Mouse (Mus musculus) CH12.LX (cell line): Measurements from ENCODE around the gene Arhgef10l. TPM values are rescaled to one million over a fixed set of nuclear protein-coding genes. Genes with fewer than 3 reads are reported as not detected.

ENCODE experiments used
- DNase-seq: peaks from one replicate; pipeline ENCODE4 v3.0.0-alpha.2; 2013; ENCODE audit errors: extremely low read depth
- H3K27ac ChIP-seq: 2 replicates; pipeline ENCODE4 v1.5.1; 2012; ENCODE audit warnings: low read depth, mild to moderate bottlenecking, control low read depth, moderate library complexity; ENCODE audit not compliant: insufficient read depth
- H3K27me3 ChIP-seq: replicated peaks from 2 replicates; pipeline ENCODE3; 2012; ENCODE audit warnings: inconsistent platforms
- H3K36me3 ChIP-seq, 2 experiments: replicated peaks in 1 of 2; 2 replicates each; pipeline versions ENCODE3 to v1.6.1; 2012; ENCODE audit warnings: inconsistent platforms in 1 of 2, low read length in 1 of 2, mild to moderate bottlenecking in 1 of 2, mixed read lengths in 1 of 2, moderate library complexity in 1 of 2; ENCODE audit not compliant: control insufficient read depth in 1 of 2, insufficient read depth in 1 of 2
- H3K4me1 ChIP-seq, 2 experiments: 2 replicates each; pipeline ENCODE4 v1.6.1; 2012; ENCODE audit warnings: inconsistent platforms in 1 of 2, moderate library complexity in 1 of 2; ENCODE audit not compliant: insufficient read depth in 2 of 2, control insufficient read depth in 1 of 2
- H3K4me2 ChIP-seq: 2 replicates; pipeline ENCODE4 v1.6.1; 2012; ENCODE audit warnings: low read depth, mild to moderate bottlenecking, control low read depth; ENCODE audit not compliant: poor library complexity, insufficient read depth, severe bottlenecking
- H3K4me3 ChIP-seq, 3 experiments: fragments of 150-350 bp in 1 of 3; sonication (generic) in 1 of 3; replicated peaks in 1 of 3; 2 replicates each; pipeline versions ENCODE3 to v1.5.1; 2011 to 2012; ENCODE audit warnings: low read depth in 2 of 3, low read length in 2 of 3, mild to moderate bottlenecking in 2 of 3, moderate library complexity in 2 of 3, control low read depth in 1 of 3, improper control_type of control experiment in 1 of 3, inconsistent platforms in 1 of 3, mixed read lengths in 1 of 3; ENCODE audit not compliant: poor library complexity in 1 of 3
- H3K79me2 ChIP-seq: replicated peaks from 2 replicates; pipeline ENCODE4 v1.6.1; 2012; ENCODE audit warnings: mild to moderate bottlenecking, moderate library complexity; ENCODE audit not compliant: control insufficient read depth, poor library complexity, insufficient read depth, severe bottlenecking; ENCODE audit errors: extremely low read depth
- H3K9ac ChIP-seq: 2 replicates; pipeline ENCODE4 v1.6.1; 2012; ENCODE audit warnings: low read depth, mild to moderate bottlenecking, control low read depth, moderate library complexity; ENCODE audit not compliant: insufficient read depth
- H3K9me3 ChIP-seq: replicated peaks from 2 replicates; pipeline ENCODE3; 2012; ENCODE audit warnings: low read length, inconsistent platforms, mixed read lengths
- CTCF ChIP-seq, 2 experiments: IDR thresholded peaks in 1 of 2; conservative IDR thresholded peaks in 1 of 2; 2 replicates each; pipeline ENCODE4 v1.5.1; 2011 to 2012; ENCODE audit warnings: low read depth in 2 of 2, low read length in 2 of 2, improper control_type of control experiment in 1 of 2, inconsistent platforms in 1 of 2, mild to moderate bottlenecking in 1 of 2, moderate library complexity in 1 of 2
- E2F4 ChIP-seq: IDR thresholded peaks from 2 replicates; pipeline ENCODE4 v1.6.1; 2011; ENCODE audit warnings: low read depth, low read length, improper control_type of control experiment; ENCODE audit not compliant: insufficient replicate concordance
- ELF1 ChIP-seq: IDR thresholded peaks from 2 replicates; pipeline ENCODE4 v1.6.1; 2014; ENCODE audit warnings: low read depth, mild to moderate bottlenecking, inconsistent platforms, low read length, improper control_type of control experiment
- ETS1 ChIP-seq: conservative IDR thresholded peaks from 2 replicates; pipeline ENCODE4 v1.6.1; 2012; ENCODE audit warnings: low read depth, mild to moderate bottlenecking, inconsistent platforms, low read length, improper control_type of control experiment, moderate library complexity
- HCFC1 ChIP-seq: IDR thresholded peaks from 2 replicates; pipeline ENCODE4 v1.6.1; 2012; ENCODE audit warnings: low read depth, mild to moderate bottlenecking, inconsistent platforms, low read length, improper control_type of control experiment
- IRF4 ChIP-seq: IDR thresholded peaks from 2 replicates; pipeline ENCODE4 v1.6.1; 2014; ENCODE audit warnings: low read depth, mild to moderate bottlenecking, inconsistent platforms, low read length, improper control_type of control experiment
- JUN ChIP-seq: IDR thresholded peaks from 2 replicates; pipeline ENCODE4 v1.6.1; 2011; ENCODE audit warnings: low read depth, mild to moderate bottlenecking, low read length, improper control_type of control experiment, moderate library complexity; ENCODE audit not compliant: insufficient read depth
- JUND ChIP-seq: conservative IDR thresholded peaks from 2 replicates; pipeline ENCODE4 v1.6.1; 2011; ENCODE audit warnings: low read depth, low read length, improper control_type of control experiment
- KAT2A ChIP-seq: IDR thresholded peaks from 2 replicates; pipeline ENCODE4 v1.6.1; 2012; ENCODE audit warnings: low read length, improper control_type of control experiment, inconsistent platforms; ENCODE audit not compliant: insufficient replicate concordance
- MAFK ChIP-seq: IDR thresholded peaks from 2 replicates; pipeline ENCODE4 v1.6.1; 2011; ENCODE audit warnings: low read length, improper control_type of control experiment; ENCODE audit not compliant: insufficient replicate concordance
- MAX ChIP-seq: IDR thresholded peaks from 2 replicates; pipeline ENCODE4 v1.6.1; 2011; ENCODE audit warnings: low read length, improper control_type of control experiment
- MAZ ChIP-seq: IDR thresholded peaks from 2 replicates; pipeline ENCODE4 v1.6.1; 2012; ENCODE audit warnings: low read depth, mild to moderate bottlenecking, inconsistent platforms, low read length, improper control_type of control experiment, moderate library complexity
- MEF2A ChIP-seq: IDR thresholded peaks from 2 replicates; pipeline ENCODE4 v1.6.1; 2014; ENCODE audit warnings: low read depth, mild to moderate bottlenecking, inconsistent platforms, low read length, improper control_type of control experiment, borderline replicate concordance
- MYC ChIP-seq: IDR thresholded peaks from 2 replicates; pipeline ENCODE4 v1.6.1; 2011; ENCODE audit warnings: low read depth, mild to moderate bottlenecking, improper control_type of control experiment, low read length
- NRF1 ChIP-seq: IDR thresholded peaks from 2 replicates; pipeline ENCODE4 v1.6.1; 2014; ENCODE audit warnings: low read depth, mild to moderate bottlenecking, inconsistent platforms, low read length, improper control_type of control experiment, moderate library complexity
- PAX5 ChIP-seq: IDR thresholded peaks from 2 replicates; pipeline ENCODE4 v1.6.1; 2012; ENCODE audit warnings: low read length, inconsistent platforms, mixed read lengths
- POLR2A ChIP-seq: IDR thresholded peaks from 2 replicates; pipeline ENCODE4 v1.6.1; 2011; ENCODE audit warnings: low read depth, mild to moderate bottlenecking, improper control_type of control experiment, low read length
- RAD21 ChIP-seq: IDR thresholded peaks from 2 replicates; pipeline ENCODE4 v1.6.1; 2011; ENCODE audit warnings: low read depth, mild to moderate bottlenecking, low read length, improper control_type of control experiment, moderate library complexity
- RCOR1 ChIP-seq: conservative IDR thresholded peaks from 2 replicates; pipeline ENCODE4 v1.6.1; 2012; ENCODE audit warnings: low read depth, mild to moderate bottlenecking, inconsistent platforms, low read length, improper control_type of control experiment
- SMC3 ChIP-seq: IDR thresholded peaks from 2 replicates; pipeline ENCODE4 v1.6.1; 2011; ENCODE audit warnings: low read depth, low read length, improper control_type of control experiment
- TCF12 ChIP-seq: IDR thresholded peaks from 2 replicates; pipeline ENCODE4 v1.6.1; 2014; ENCODE audit warnings: low read depth, mild to moderate bottlenecking, inconsistent platforms, low read length, improper control_type of control experiment
- UBTF ChIP-seq: IDR thresholded peaks from 2 replicates; pipeline ENCODE4 v1.6.1; 2012; ENCODE audit warnings: low read depth, mild to moderate bottlenecking, inconsistent platforms, low read length, improper control_type of control experiment, moderate library complexity
- ZKSCAN1 ChIP-seq: IDR thresholded peaks from 2 replicates; pipeline ENCODE4 v1.6.1; 2012; ENCODE audit warnings: low read depth, inconsistent platforms, low read length, improper control_type of control experiment, borderline replicate concordance
- dilution Hi-C: fragments of 300-500 bp; cut with MboI; formaldehyde crosslinking; loops from 2 replicates; pipeline ENCODE4 v1.14.3; 2020; ENCODE audit warnings: low sequenced_read_pairs; ENCODE audit not compliant: extremely low pct_unique_long_range_greater_than_20kb, extremely low pct_ligation_motif_present
- in situ Hi-C: fragments of 300-500 bp; cut with MboI; formaldehyde crosslinking; loops from 3 replicates; pipeline ENCODE4 v1.14.3; 2019; ENCODE audit warnings: low sequenced_read_pairs, low pct_ligation_motif_present, low pct_unique_long_range_greater_than_20kb, mixed read lengths
- polyA plus RNA-seq: library from polyadenylated mRNA; unstranded; fragments of >175 nt; gene quantifications from 2 replicates; pipeline ENCODE4 v1.2.1, GENCODE M21; 2012; ENCODE audit warnings: low read depth; ENCODE audit not compliant: insufficient read length
- total RNA-seq, 2 experiments: library from RNA; depleted of rRNA; stranded (reverse); fragments of 300-350 nt in 1 of 2; fragments of >200 nt in 1 of 2; gene quantifications; 2 replicates each; pipeline ENCODE4 v1.2.3; 2012 to 2014

Gene Arhgef10l
- total and polyA plus RNA-seq, 3 experiments: 4.5 to 15.8 (median 10.2) TPM

DNA sequence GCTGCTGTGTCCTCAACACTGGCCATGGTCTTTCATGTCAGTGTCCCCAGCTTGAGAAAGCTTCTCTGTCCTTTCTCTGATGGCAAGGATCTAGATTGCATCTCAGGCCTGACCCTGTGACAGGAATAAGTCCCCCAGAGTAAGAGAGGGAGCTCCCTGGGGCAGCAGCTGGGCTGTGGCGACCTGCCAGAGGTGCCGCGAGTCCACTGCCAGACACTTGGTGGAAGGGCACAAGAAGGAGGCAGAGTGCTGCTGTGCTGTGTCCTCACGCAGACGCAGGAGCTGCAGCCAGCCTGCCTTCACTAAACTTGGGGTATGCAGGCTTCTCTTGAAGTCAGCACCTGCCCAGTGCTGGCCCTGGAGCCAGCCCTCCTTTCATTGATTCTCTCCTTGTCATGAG lies 45.5 kb upstream of the Arhgef10l start:
- H3K9ac ChIP-seq: no peak overlapping the region
- no peak overlapping the region for H3K4me3 ChIP-seq
- no peak overlapping the region for H3K4me2 ChIP-seq
- no peaks in the 10 kb centered on the region for H3K9me3 ChIP-seq
- dilution Hi-C loops (no loop called here), in situ Hi-C loops (loop anchor here (5.0 kb wide), 1 partner anchor 34 kb away; no protein-coding TSS in a partner anchor)
- H3K27ac ChIP-seq: no peak overlapping the region
- H3K27me3 ChIP-seq: no peaks in the 10 kb centered on the region
- H3K4me1 ChIP-seq: peaks cover 2 to 79% of the 10 kb centered on the region in 2 experiments; a peak in 2 of 4 replicates
- DNase-seq: no peak
- peaks cover 97 to 99% of the 10 kb centered on the region in 2 experiments for H3K36me3 ChIP-seq
- TF ChIP-seq MAX (no peak), TCF12 (no peak), MEF2A (no peak), MAZ (no peak)
- H3K79me2 ChIP-seq: peaks cover 41% of the 10 kb centered on the region

DNA sequence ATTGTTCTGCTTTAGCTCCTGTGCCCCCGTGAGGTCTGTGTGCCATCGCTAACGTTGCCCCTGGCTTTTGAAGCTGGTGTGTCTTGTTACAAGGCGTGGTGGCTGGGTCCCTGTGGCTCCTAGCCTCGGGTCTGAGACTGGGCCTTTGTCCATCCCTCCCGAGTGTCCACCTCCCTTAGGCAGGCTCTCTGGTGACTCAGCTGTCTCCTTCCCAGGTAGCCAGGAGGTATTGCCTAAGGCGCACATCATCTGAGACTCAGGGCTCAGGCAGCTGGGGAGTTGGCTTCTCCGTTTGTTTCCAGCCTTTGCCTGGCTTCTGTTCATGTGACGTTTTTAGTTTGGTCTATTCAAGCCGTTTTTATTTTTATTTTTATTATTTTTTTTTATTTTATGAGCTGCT lies 45.0 kb upstream of the Arhgef10l start:
- no peak overlapping the region for H3K4me2 ChIP-seq
- dilution Hi-C loops (no loop called here), in situ Hi-C loops (loop anchor here (5.0 kb wide), 1 partner anchor 33 kb away; no protein-coding TSS in a partner anchor)
- no peak for DNase-seq
- H3K79me2 ChIP-seq: peaks cover 47% of the 10 kb centered on the region
- no peaks in the 10 kb centered on the region for H3K27me3 ChIP-seq
- no peaks in the 10 kb centered on the region for H3K9me3 ChIP-seq
- peaks cover 97 to 99% of the 10 kb centered on the region in 2 experiments for H3K36me3 ChIP-seq
- no peak overlapping the region for H3K9ac ChIP-seq
- no peak for TF ChIP-seq MYC
- H3K27ac ChIP-seq: no peak overlapping the region
- peaks cover 2 to 84% of the 10 kb centered on the region in 2 experiments; a peak in 2 of 4 replicates for H3K4me1 ChIP-seq
- no peak overlapping the region for H3K4me3 ChIP-seq

DNA sequence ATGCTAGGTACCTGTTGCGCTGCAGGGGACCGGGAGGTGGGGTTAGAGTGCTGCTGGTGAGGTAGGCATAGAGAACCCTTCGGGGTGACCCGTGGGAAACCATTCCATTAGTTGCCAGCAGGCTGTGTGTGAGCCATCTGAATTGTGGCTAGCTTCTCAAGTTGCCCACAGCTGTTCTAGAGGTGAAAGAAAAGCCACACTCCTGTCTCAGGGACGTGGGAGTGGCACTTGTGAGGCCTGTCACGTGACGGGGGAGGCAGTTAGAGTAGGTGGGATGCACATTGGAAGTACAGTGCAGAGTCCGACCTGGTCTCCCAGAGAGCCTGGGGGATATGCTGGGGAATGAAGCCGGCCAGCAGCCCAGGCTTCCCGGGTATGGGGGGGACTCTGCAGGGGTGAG lies 43.8 kb upstream of the Arhgef10l start:
- H3K4me1 ChIP-seq: peaks cover 6 to 96% of the 10 kb centered on the region in 2 experiments
- H3K4me2 ChIP-seq: no peak overlapping the region
- H3K27ac ChIP-seq: no peak overlapping the region
- no peak overlapping the region for H3K4me3 ChIP-seq
- H3K9me3 ChIP-seq: no peaks in the 10 kb centered on the region
- peaks cover 97 to 100% of the 10 kb centered on the region in 2 experiments for H3K36me3 ChIP-seq
- H3K9ac ChIP-seq: no peak overlapping the region
- H3K79me2 ChIP-seq: peaks cover 59% of the 10 kb centered on the region
- no peaks in the 10 kb centered on the region for H3K27me3 ChIP-seq
- in situ Hi-C loops: loop anchor here (5.0 kb wide), 1 partner anchor 32 kb away; no protein-coding TSS in a partner anchor
- no peak for TF ChIP-seq JUND
- no peak for TF ChIP-seq CTCF (conservative IDR thresholded peaks at IDR 0.05 in 1 of 2, IDR thresholded peaks at IDR 0.05 in 1 of 2; ENCODE audit: low read depth in 2 of 2, low read length in 2 of 2)
- no peak for TF ChIP-seq ETS1
- TF ChIP-seq NRF1: no peak
- no peak for TF ChIP-seq SMC3
- no peak for TF ChIP-seq RAD21
- TF ChIP-seq IRF4: no peak
- no peak for TF ChIP-seq RCOR1
- TF ChIP-seq UBTF: no peak
- no peak for TF ChIP-seq POLR2A
- TF ChIP-seq HCFC1: no peak
- no peak for TF ChIP-seq MAX
- TF ChIP-seq KAT2A: no peak
- TF ChIP-seq ELF1: no peak
- TF ChIP-seq MAFK: no peak
- no peak for TF ChIP-seq ZKSCAN1
- no peak for TF ChIP-seq JUN
- no peak for TF ChIP-seq E2F4
- TF ChIP-seq PAX5: no peak
- dilution Hi-C loops: no loop called here
- DNase-seq: no peak
